Mouse (Mus musculus) Muller cell, postnatal 12 days (primary cell): Measurements from ENCODE around the gene Acap2.

ENCODE experiments used
- DNase-seq: peaks from one replicate; pipeline ENCODE4 v3.0.0-alpha.2; 2015; ENCODE audit errors: inconsistent ontology term

Gene Acap2

GRCm38 (mm10) chr16:31167934-31168333, 33.1 kb downstream of the Acap2 start:
- DNase-seq: no peak

- DNase-seq: peak; percentile 70
Measured at GRCm38 (mm10) chr16:31167017-31167887, 33.8 kb downstream of the Acap2 start.

GRCm38 (mm10) chr16:31165907-31166306, 35.1 kb downstream of the Acap2 start:
- DNase-seq: no peak

GRCm38 (mm10) chr16:31165467-31165866, 35.6 kb downstream of the Acap2 start:
- peak; percentile 59 for DNase-seq

GRCm38 (mm10) chr16:31164125-31164524, 36.9 kb downstream of the Acap2 start:
- no peak for DNase-seq

GRCm38 (mm10) chr16:31160486-31160885, 40.6 kb downstream of the Acap2 start:
- DNase-seq: no peak

- no peak for DNase-seq
Measured at GRCm38 (mm10) chr16:31159491-31159890, 41.6 kb downstream of the Acap2 start.

GRCm38 (mm10) chr16:31149841-31150240, 51.2 kb downstream of the Acap2 start:
- DNase-seq: peak; percentile 64

- no peak for DNase-seq
Measured at GRCm38 (mm10) chr16:31148891-31149290, 52.2 kb downstream of the Acap2 start.

GRCm38 (mm10) chr16:31147766-31148165, 53.3 kb downstream of the Acap2 start:
- DNase-seq: no peak

GRCm38 (mm10) chr16:31141916-31142315, 59.1 kb downstream of the Acap2 start:
- peak; percentile 55 for DNase-seq

GRCm38 (mm10) chr16:31136616-31137253, 64.3 kb downstream of the Acap2 start:
- no peak for DNase-seq

- no peak for DNase-seq
Measured at GRCm38 (mm10) chr16:31135519-31135918, 65.5 kb downstream of the Acap2 start.

GRCm38 (mm10) chr16:31131531-31131930, 69.5 kb downstream of the Acap2 start:
- no peak for DNase-seq

- no peak for DNase-seq
Measured at GRCm38 (mm10) chr16:31128116-31128515, 72.9 kb downstream of the Acap2 start.

GRCm38 (mm10) chr16:31124991-31125390, 76.1 kb downstream of the Acap2 start:
- DNase-seq: no peak

GRCm38 (mm10) chr16:31121612-31122011, 79.4 kb downstream of the Acap2 start:
- DNase-seq: no peak

GRCm38 (mm10) chr16:31113596-31113995, 87.4 kb downstream of the Acap2 start:
- DNase-seq: no peak

GRCm38 (mm10) chr16:31101352-31101751, 99.7 kb downstream of the Acap2 start:
- DNase-seq: no peak

- no peak for DNase-seq
Measured at GRCm38 (mm10) chr16:31099906-31100305, 101.1 kb downstream of the Acap2 start.

- no peak for DNase-seq
Measured at GRCm38 (mm10) chr16:31094036-31094435, 107.0 kb downstream of the Acap2 start.

- DNase-seq: no peak
Measured at GRCm38 (mm10) chr16:31093186-31093585, 107.9 kb downstream of the Acap2 start.

- no peak for DNase-seq
Measured at GRCm38 (mm10) chr16:31081891-31082290, 119.2 kb downstream of the Acap2 start.
